Mouse (Mus musculus) megakaryocyte, embryonic 14.5 days (primary cell): Measurements from ENCODE around the gene Rbbp8nl. TPM values are rescaled to one million over a fixed set of nuclear protein-coding genes. Genes with fewer than 3 reads are reported as not detected.

Source experiments
- H3K27me3 ChIP-seq: replicated peaks from 2 replicates; pipeline ENCODE3; 2012; ENCODE audit warnings: inconsistent platforms
- H3K36me3 ChIP-seq: replicated peaks from 2 replicates; pipeline ENCODE3; 2012; ENCODE audit warnings: low read length, inconsistent platforms, mixed read lengths
- H3K4me1 ChIP-seq: 2 replicates; pipeline ENCODE4 v1.6.1; 2012; ENCODE audit warnings: inconsistent platforms
- H3K4me3 ChIP-seq: replicated peaks from 2 replicates; pipeline ENCODE3; 2012; ENCODE audit warnings: moderate library complexity, mild to moderate bottlenecking, inconsistent platforms
- H3K9me3 ChIP-seq: 2 replicates; pipeline ENCODE4 v1.6.1; 2012; ENCODE audit warnings: inconsistent platforms
- FLI1 ChIP-seq: IDR thresholded peaks from 2 replicates; pipeline ENCODE4 v1.6.1; 2012; ENCODE audit warnings: low read length, inconsistent platforms, mixed read lengths
- GATA1 ChIP-seq: IDR thresholded peaks from 3 replicates; pipeline ENCODE4 v1.6.1; 2012; ENCODE audit warnings: mixed read lengths, low read length, inconsistent platforms, borderline replicate concordance
- polyA plus RNA-seq: library from polyadenylated mRNA; stranded (reverse); fragments of >175 nt; gene quantifications from 2 replicates; pipeline ENCODE4 v1.2.3, GENCODE M21; 2012; ENCODE audit warnings: low replicate concordance; ENCODE audit not compliant: insufficient read depth

Gene Rbbp8nl
- polyA plus RNA-seq, 1 experiment = not detected

GRCm38 (mm10) chr2:180247916-180248315 is 41.8 kb downstream of the Rbbp8nl start:
- H3K4me3 ChIP-seq = no peak overlapping the region
- no peaks in the 10 kb centered on the region for H3K36me3 ChIP-seq
- peaks cover 23% of the 10 kb centered on the region for H3K4me1 ChIP-seq
- no peaks in the 10 kb centered on the region for H3K27me3 ChIP-seq
- H3K9me3 ChIP-seq = peaks cover 4% of the 10 kb centered on the region; the same call in 1 of the 2 replicates
- no peak for TF ChIP-seq GATA1
- no peak for TF ChIP-seq FLI1

DNA sequence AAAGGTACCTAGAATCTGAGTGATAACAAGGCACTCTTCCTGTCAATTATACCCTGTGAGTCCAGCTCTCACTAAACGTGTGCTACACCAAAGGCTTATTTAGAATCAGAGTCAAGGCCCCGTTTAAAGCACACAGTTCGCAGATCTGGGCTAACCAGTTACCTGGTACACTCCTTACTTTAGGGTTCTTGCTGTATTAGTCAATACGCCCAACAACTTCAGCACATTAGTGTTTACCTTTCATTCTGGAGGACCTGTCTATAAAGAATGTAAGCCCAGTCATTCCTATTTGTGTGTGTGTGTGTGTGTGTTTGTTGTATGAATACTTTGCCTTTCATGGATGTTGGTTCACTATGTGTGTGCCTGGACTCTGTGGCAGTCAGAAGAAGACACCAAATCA is 46.6 kb downstream of the Rbbp8nl start:
- H3K4me3 ChIP-seq = no peak overlapping the region
- TF ChIP-seq GATA1 = no peak
- TF ChIP-seq FLI1 = no peak
- no peaks in the 10 kb centered on the region for H3K27me3 ChIP-seq
- peaks cover 6% of the 10 kb centered on the region for H3K4me1 ChIP-seq
- H3K9me3 ChIP-seq = peaks cover 21% of the 10 kb centered on the region
- H3K36me3 ChIP-seq = no peaks in the 10 kb centered on the region

- H3K4me1 ChIP-seq = peaks cover 27% of the 10 kb centered on the region
- H3K9me3 ChIP-seq = peaks cover 17% of the 10 kb centered on the region
- H3K27me3 ChIP-seq = peaks cover 2% of the 10 kb centered on the region
- no peak overlapping the region for H3K4me3 ChIP-seq
- H3K36me3 ChIP-seq = no peaks in the 10 kb centered on the region
- no peak for TF ChIP-seq GATA1
These were observed 51.1 kb downstream of the Rbbp8nl start for GRCm38 (mm10) chr2:180238591-180238990.

DNA sequence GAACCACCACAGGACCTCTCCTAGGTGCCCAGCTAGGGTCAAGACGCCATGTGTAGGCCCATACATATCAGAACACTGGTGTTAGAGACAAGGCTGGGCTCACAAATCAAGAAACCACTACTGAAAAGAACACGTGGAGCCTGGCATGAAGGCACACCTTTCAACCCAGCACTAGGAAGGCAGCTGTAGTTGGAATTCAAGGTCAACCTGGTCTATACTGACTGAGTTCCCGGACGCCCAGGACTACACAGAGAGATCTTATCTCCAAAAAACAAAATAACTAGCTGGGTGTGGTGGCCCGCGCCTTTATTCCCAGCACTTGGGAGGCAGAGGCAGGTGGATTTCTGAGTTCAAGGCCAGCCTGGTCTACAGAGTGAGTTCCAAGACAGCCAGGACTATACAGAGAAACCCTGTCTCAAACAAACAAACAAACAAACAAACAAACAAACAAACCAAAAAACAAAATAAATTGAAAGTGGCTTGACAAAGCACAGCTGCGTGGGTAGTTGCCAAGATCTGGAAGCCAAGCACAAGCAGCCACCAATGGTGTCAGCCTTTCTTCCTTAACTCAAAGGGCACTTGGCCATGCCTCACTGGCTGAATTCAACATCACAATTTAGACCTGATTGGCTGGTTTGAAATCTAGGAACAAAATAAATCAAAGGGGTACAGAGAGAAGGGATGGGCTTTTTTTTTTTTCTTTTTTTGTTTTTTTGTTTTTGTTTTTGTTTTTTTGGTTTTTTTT is 51.9 kb downstream of the Rbbp8nl start:
- H3K36me3 ChIP-seq = no peaks in the 10 kb centered on the region
- no peak for TF ChIP-seq FLI1
- TF ChIP-seq GATA1 = no peak
- peaks cover 35% of the 10 kb centered on the region for H3K4me1 ChIP-seq
- H3K4me3 ChIP-seq = no peak overlapping the region
- H3K27me3 ChIP-seq = peaks cover 2% of the 10 kb centered on the region
- peaks cover 17% of the 10 kb centered on the region for H3K9me3 ChIP-seq

DNA sequence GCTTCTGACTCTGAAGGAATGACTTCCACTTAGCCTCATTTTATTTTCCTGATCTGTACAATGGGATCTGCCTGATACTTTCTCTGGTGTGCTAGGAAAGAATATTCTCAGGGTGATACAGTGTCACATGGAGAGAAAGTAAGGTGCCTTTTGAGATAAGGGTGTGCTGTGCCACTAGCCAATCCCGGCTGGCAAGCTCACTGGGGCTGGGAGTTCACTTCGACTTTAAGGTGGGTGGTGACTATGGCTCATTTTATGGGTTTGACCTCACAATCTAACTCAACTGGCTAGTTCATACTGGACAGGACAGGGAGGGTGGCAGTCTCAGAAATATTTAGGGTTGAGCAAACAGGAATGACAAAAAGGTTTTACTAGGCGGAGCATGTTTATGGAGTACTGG is 52.7 kb downstream of the Rbbp8nl start:
- TF ChIP-seq FLI1 (no peak), GATA1 (no peak)
- Histone ChIP-seq H3K9me3 (peaks cover 15% of the 10 kb centered on the region), H3K4me3 (no peak overlapping the region), H3K4me1 (peaks cover 40% of the 10 kb centered on the region), H3K36me3 (no peaks in the 10 kb centered on the region), H3K27me3 (peaks cover 2% of the 10 kb centered on the region)

DNA sequence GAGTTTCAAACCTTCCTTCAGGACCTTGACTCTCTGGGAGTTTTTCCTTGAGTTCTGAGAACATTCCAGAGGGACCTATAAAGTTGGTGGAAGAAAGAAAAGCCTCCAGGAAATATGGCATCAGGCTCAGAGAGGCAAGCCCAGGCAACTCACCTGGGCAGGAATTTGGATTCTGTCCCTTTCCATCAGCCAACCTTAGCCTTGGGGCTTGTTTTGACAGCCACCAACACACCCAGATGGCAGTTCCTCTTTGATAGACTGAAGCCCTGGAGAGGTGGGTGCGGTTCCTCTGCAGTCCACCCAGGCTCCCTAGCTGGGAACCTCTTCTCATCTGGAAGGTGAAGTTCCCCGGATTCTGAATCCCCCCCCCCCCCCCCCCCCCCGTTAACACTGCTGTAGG is 53.2 kb downstream of the Rbbp8nl start:
- Histone ChIP-seq H3K36me3 (no peaks in the 10 kb centered on the region), H3K4me1 (peaks cover 40% of the 10 kb centered on the region), H3K4me3 (no peak overlapping the region), H3K9me3 (peaks cover 11% of the 10 kb centered on the region), H3K27me3 (peaks cover 2% of the 10 kb centered on the region)
- no peak for TF ChIP-seq GATA1

GRCm38 (mm10) chr2:180235788-180236187 is 53.9 kb downstream of the Rbbp8nl start:
- H3K9me3 ChIP-seq = peaks cover 4% of the 10 kb centered on the region; the same call in 1 of the 2 replicates
- no peak overlapping the region for H3K4me3 ChIP-seq
- H3K4me1 ChIP-seq = peaks cover 43% of the 10 kb centered on the region
- no peaks in the 10 kb centered on the region for H3K36me3 ChIP-seq
- TF ChIP-seq GATA1 (no peak), FLI1 (no peak)
- peaks cover 6% of the 10 kb centered on the region for H3K27me3 ChIP-seq

DNA sequence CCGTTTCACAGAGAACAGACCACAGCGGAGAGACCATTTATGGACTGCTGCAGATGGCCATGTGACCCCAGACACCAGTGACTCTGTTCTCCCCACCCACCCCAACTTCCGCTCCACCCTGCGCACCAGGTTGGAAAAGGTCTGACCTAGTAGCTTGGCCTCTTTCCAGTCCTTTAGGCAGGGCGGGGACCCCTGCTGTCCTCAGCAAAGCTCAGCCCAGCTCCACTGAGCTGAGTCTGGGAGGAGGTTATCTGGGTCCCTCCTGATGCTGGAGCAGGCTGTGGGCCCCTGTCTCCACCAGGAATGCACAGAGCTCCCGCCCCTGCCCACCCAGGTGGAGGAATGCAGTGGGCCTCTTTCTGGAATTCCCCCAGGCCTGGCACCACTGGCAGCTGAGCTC is 54.7 kb downstream of the Rbbp8nl start:
- Histone ChIP-seq H3K36me3 (no peaks in the 10 kb centered on the region), H3K4me1 (peaks cover 48% of the 10 kb centered on the region), H3K9me3 (peaks cover 4% of the 10 kb centered on the region; the same call in 1 of the 2 replicates), H3K4me3 (no peak overlapping the region), H3K27me3 (peaks cover 8% of the 10 kb centered on the region)
- TF ChIP-seq GATA1 (no peak), FLI1 (no peak)

- no peaks in the 10 kb centered on the region for H3K36me3 ChIP-seq
- TF ChIP-seq GATA1 = no peak
- no peak for TF ChIP-seq FLI1
- peaks cover 8% of the 10 kb centered on the region for H3K27me3 ChIP-seq
- H3K4me1 ChIP-seq = peaks cover 48% of the 10 kb centered on the region
- no peak overlapping the region for H3K4me3 ChIP-seq
- H3K9me3 ChIP-seq = peaks cover 4% of the 10 kb centered on the region; the same call in 1 of the 2 replicates
These were observed 55.3 kb downstream of the Rbbp8nl start for GRCm38 (mm10) chr2:180234353-180234752.

GRCm38 (mm10) chr2:180233101-180233904 is 56.4 kb downstream of the Rbbp8nl start:
- peaks cover 48% of the 10 kb centered on the region for H3K4me1 ChIP-seq
- peaks cover 15% of the 10 kb centered on the region for H3K27me3 ChIP-seq
- no peak for TF ChIP-seq GATA1
- TF ChIP-seq FLI1 = no peak
- no peaks in the 10 kb centered on the region; the same call in 1 of the 2 replicates for H3K9me3 ChIP-seq
- H3K36me3 ChIP-seq = no peaks in the 10 kb centered on the region
- H3K4me3 ChIP-seq = peak overlapping the region; percentile 7
